Mouse (Mus musculus) myocyte (in vitro differentiated cells): Measurements from ENCODE around the gene Ptpdc1. TPM values are rescaled to one million over a fixed set of nuclear protein-coding genes. Genes with fewer than 3 reads are reported as not detected.

ENCODE experiments used
- H3K27me3 ChIP-seq: one replicate; pipeline ENCODE4 v1.6.1; 2011; ENCODE audit not compliant: control insufficient read depth, insufficient read depth, insufficient read length
- H3K36me3 ChIP-seq: one replicate; pipeline ENCODE4 v1.6.1; 2011; ENCODE audit not compliant: control insufficient read depth, insufficient read depth
- H3K4me2 ChIP-seq: one replicate; pipeline ENCODE4 v1.6.1; 2011; ENCODE audit warnings: low read depth, control low read depth
- H3K4me3 ChIP-seq: one replicate; pipeline ENCODE4 v1.5.1; 2011; ENCODE audit warnings: mild to moderate bottlenecking, control low read depth, moderate library complexity
- H3K79me2 ChIP-seq: one replicate; pipeline ENCODE4 v1.6.1; 2011; ENCODE audit not compliant: control insufficient read depth, insufficient read depth
- H3ac ChIP-seq: one replicate; pipeline ENCODE4 v1.6.1; 2011; ENCODE audit not compliant: control insufficient read depth, insufficient read length
- CEBPB ChIP-seq: IDR thresholded peaks from 2 replicates; pipeline ENCODE4 v1.6.1; 2011; ENCODE audit warnings: mild to moderate bottlenecking, moderate library complexity; ENCODE audit not compliant: poor library complexity, insufficient read depth, severe bottlenecking
- E2F4 ChIP-seq: IDR thresholded peaks from one replicate; pipeline ENCODE4 v1.6.1; 2011; ENCODE audit warnings: mild to moderate bottlenecking, control low read depth, moderate library complexity; ENCODE audit not compliant: insufficient read depth
- MAX ChIP-seq: IDR thresholded peaks from one replicate; pipeline ENCODE4 v1.6.1; 2011; ENCODE audit warnings: low read depth, mild to moderate bottlenecking, control low read depth
- MYOD1 ChIP-seq, 3 experiments: IDR thresholded peaks; one replicate each; pipeline ENCODE4 v1.6.1; 2011; ENCODE audit warnings: control low read depth in 2 of 3, low read depth in 2 of 3, mild to moderate bottlenecking in 2 of 3, moderate library complexity in 1 of 3; ENCODE audit not compliant: insufficient read length in 2 of 3, control insufficient read depth in 1 of 3
- MYOG ChIP-seq, 3 experiments: IDR thresholded peaks; one replicate each; pipeline ENCODE4 v1.6.1; 2011; ENCODE audit warnings: control low read depth in 2 of 3, low read depth in 2 of 3, mild to moderate bottlenecking in 2 of 3; ENCODE audit not compliant: insufficient read length in 2 of 3, control insufficient read depth in 1 of 3, insufficient read depth in 1 of 3
- POLR2A ChIP-seq: IDR thresholded peaks from one replicate; pipeline ENCODE4 v1.6.1; 2011; ENCODE audit warnings: low read depth, mild to moderate bottlenecking, control low read depth, moderate library complexity; ENCODE audit not compliant: insufficient read length
- POLR2AphosphoS2 ChIP-seq: IDR thresholded peaks from one replicate; pipeline ENCODE4 v1.6.1; 2011; ENCODE audit warnings: low read depth, control low read depth; ENCODE audit not compliant: insufficient read length
- REST ChIP-seq: IDR thresholded peaks from one replicate; pipeline ENCODE4 v1.6.1; 2011; ENCODE audit warnings: mild to moderate bottlenecking, control low read depth, moderate library complexity; ENCODE audit not compliant: insufficient read depth, insufficient read length
- SRF ChIP-seq: IDR thresholded peaks from one replicate; pipeline ENCODE4 v1.6.1; 2011; ENCODE audit warnings: low read depth; ENCODE audit not compliant: control insufficient read depth, insufficient read length
- TCF12 ChIP-seq: IDR thresholded peaks from one replicate; pipeline ENCODE4 v1.6.1; 2011; ENCODE audit warnings: mild to moderate bottlenecking, control low read depth; ENCODE audit not compliant: poor library complexity, insufficient read depth, severe bottlenecking
- TCF3 ChIP-seq: IDR thresholded peaks from one replicate; pipeline ENCODE4 v1.6.1; 2011; ENCODE audit warnings: low read depth, control low read depth; ENCODE audit not compliant: insufficient read length
- USF1 ChIP-seq: IDR thresholded peaks from one replicate; pipeline ENCODE4 v1.6.1; 2011; ENCODE audit warnings: low read depth, mild to moderate bottlenecking, control low read depth, moderate library complexity
- polyA plus RNA-seq: library from polyadenylated mRNA; unstranded; fragments of >200 nt; fragmentation: generic; extraction: Trizol; gene quantifications from one replicate; pipeline ENCODE4 v1.2.1, GENCODE M21; 2012; ENCODE audit warnings: missing spikeins

Ptpdc1 gene
- polyA plus RNA-seq, 1 experiment: 4.4 TPM

GRCm38 (mm10) chr13:48573525-48574355 is 51.7 kb downstream of the Ptpdc1 start:
- Histone ChIP-seq H3K79me2 (no peaks in the 10 kb centered on the region), H3K36me3 (no peaks in the 10 kb centered on the region), H3ac (no peak overlapping the region), H3K4me3 (no peak overlapping the region), H3K27me3 (no peaks in the 10 kb centered on the region), H3K4me2 (no peak overlapping the region)
- TF ChIP-seq REST: no peak
- TF ChIP-seq TCF3: no peak
- TF ChIP-seq USF1: no peak
- no peak for TF ChIP-seq POLR2AphosphoS2
- TF ChIP-seq MYOD1 (IDR thresholded peaks at IDR 0.05; ENCODE audit: control insufficient read depth in 1 of 3, insufficient read length in 2 of 3, low read depth in 2 of 3): no peak
- TF ChIP-seq CEBPB: no peak
- TF ChIP-seq E2F4: no peak
- TF ChIP-seq MYOG (IDR thresholded peaks at IDR 0.05; ENCODE audit: control insufficient read depth in 1 of 3, insufficient read depth in 1 of 3, insufficient read length in 2 of 3, low read depth in 2 of 3): no peak
- no peak for TF ChIP-seq SRF
- no peak for TF ChIP-seq TCF12
- no peak for TF ChIP-seq POLR2A
- no peak for TF ChIP-seq MAX

DNA sequence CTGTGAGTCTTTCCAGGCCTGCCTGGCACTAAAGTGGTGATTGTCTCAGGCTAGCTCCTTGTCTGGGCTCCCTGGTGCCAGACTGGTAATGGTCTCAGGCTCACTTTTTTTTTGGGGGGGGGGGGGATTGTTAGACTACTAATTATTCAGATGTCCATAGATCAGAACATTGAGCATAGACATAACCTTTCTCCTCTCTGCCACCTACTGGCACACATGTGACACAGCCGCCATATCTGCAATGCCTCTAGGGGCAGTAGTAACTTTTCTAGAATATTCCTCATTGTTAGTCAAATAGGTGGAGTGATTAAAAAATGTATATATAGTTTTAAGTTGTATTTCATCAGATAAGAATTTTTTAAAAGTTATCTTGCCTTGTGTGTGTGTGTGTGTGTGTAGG is 53.3 kb downstream of the Ptpdc1 start:
- H3K36me3 ChIP-seq: no peaks in the 10 kb centered on the region
- TF ChIP-seq MYOG (IDR thresholded peaks at IDR 0.05; ENCODE audit: control insufficient read depth in 1 of 3, insufficient read depth in 1 of 3, insufficient read length in 2 of 3, low read depth in 2 of 3) (no peak), USF1 (peak; percentile 29), TCF3 (no peak)
- no peak overlapping the region for H3K4me2 ChIP-seq
- H3ac ChIP-seq: no peak overlapping the region
- H3K79me2 ChIP-seq: no peaks in the 10 kb centered on the region
- H3K4me3 ChIP-seq: no peak overlapping the region
- H3K27me3 ChIP-seq: no peaks in the 10 kb centered on the region

- Histone ChIP-seq H3ac (no peak overlapping the region), H3K27me3 (no peaks in the 10 kb centered on the region), H3K4me2 (peak overlapping the region; percentile 28), H3K79me2 (no peaks in the 10 kb centered on the region), H3K4me3 (no peak overlapping the region), H3K36me3 (no peaks in the 10 kb centered on the region)
- no peak for TF ChIP-seq E2F4
- TF ChIP-seq TCF3: peak; percentile 13
- TF ChIP-seq MYOG (IDR thresholded peaks at IDR 0.05; ENCODE audit: control insufficient read depth in 1 of 3, insufficient read depth in 1 of 3, insufficient read length in 2 of 3, low read depth in 2 of 3): peak; percentile 33 to 95 (median 62)
- no peak for TF ChIP-seq POLR2A
- no peak for TF ChIP-seq MAX
- TF ChIP-seq MYOD1 (IDR thresholded peaks at IDR 0.05; ENCODE audit: control insufficient read depth in 1 of 3, insufficient read length in 2 of 3, low read depth in 2 of 3): peak in 2 of 3 experiments; percentile 69 to 92
- no peak for TF ChIP-seq USF1
- TF ChIP-seq SRF: no peak
- no peak for TF ChIP-seq POLR2AphosphoS2
- TF ChIP-seq CEBPB: no peak
- TF ChIP-seq REST: no peak
- peak; percentile 59 for TF ChIP-seq TCF12
Observed at GRCm38 (mm10) chr13:48571298-48571697, 54.2 kb downstream of the Ptpdc1 start.

DNA sequence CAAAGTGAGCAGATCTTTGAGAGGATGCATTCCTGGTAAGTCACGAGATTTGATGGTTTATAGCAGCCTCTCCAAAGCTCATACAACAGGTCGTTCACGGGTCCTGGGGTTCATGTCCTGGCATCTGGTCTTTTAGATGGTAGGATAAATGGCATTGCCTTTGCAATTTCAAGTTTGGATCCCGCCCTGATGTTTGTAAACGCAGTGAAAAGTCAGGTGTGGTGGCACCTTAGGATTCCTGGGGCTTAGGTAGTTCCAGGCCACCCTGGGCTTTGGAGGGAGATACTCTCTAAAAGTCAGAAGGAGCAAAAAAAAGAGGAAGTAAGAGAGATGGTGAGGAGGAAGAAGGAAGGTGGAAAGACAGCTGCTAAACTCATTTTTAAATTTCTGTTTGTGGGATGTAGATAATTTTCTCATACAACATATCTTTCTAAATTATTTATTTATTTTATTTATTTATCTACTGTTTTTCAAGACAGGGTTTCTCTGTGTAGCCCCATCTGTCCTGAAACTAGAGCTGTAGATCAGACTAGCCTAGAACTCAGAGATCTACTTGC is 55.8 kb downstream of the Ptpdc1 start:
- Histone ChIP-seq H3K4me3 (no peak overlapping the region), H3K27me3 (no peaks in the 10 kb centered on the region), H3K36me3 (no peaks in the 10 kb centered on the region), H3K4me2 (no peak overlapping the region), H3K79me2 (no peaks in the 10 kb centered on the region), H3ac (no peak overlapping the region)
- TF ChIP-seq MAX (no peak), TCF12 (no peak), REST (no peak), TCF3 (no peak), MYOG (IDR thresholded peaks at IDR 0.05; ENCODE audit: control insufficient read depth in 1 of 3, insufficient read depth in 1 of 3, insufficient read length in 2 of 3, low read depth in 2 of 3) (no peak), CEBPB (no peak), POLR2AphosphoS2 (no peak), E2F4 (no peak), MYOD1 (IDR thresholded peaks at IDR 0.05; ENCODE audit: control insufficient read depth in 1 of 3, insufficient read length in 2 of 3, low read depth in 2 of 3) (no peak), USF1 (no peak), POLR2A (no peak), SRF (no peak)

DNA sequence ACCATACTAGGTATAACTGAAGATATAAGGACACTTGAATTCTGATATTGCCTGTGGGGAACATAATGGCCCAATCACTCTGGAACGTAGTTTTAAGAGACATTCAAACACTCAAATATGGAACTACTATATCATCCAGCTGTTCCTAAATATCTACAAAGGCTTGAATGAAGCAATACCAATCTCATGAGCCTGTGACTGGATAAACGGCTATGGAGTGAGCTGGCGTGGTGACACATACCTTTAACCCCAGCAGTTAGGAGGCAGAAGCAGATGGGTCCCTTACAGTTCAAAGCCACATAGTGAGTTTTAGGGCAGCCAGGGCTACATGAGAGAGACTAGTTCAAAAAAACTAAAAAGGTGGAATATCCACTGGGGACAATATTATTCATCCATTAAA is 57.8 kb downstream of the Ptpdc1 start:
- H3K4me3 ChIP-seq: no peak overlapping the region
- peak overlapping the region; percentile 39 for H3K4me2 ChIP-seq
- no peaks in the 10 kb centered on the region for H3K79me2 ChIP-seq
- H3ac ChIP-seq: no peak overlapping the region
- no peak for TF ChIP-seq TCF3
- TF ChIP-seq CEBPB: peak; percentile 68; the same call in 1 of the 2 replicates
- no peaks in the 10 kb centered on the region for H3K36me3 ChIP-seq
- no peaks in the 10 kb centered on the region for H3K27me3 ChIP-seq
